Mouse (Mus musculus) kidney, postnatal 25 days (tissue): ENCODE measurements around the gene Wbp1l.

Experiments used
- DNase-seq, 2 experiments: peaks; one replicate each; pipeline ENCODE4 v3.0.0; 2021; ENCODE audit warnings: mixed read lengths in 2 of 2

The Wbp1l gene

DNA sequence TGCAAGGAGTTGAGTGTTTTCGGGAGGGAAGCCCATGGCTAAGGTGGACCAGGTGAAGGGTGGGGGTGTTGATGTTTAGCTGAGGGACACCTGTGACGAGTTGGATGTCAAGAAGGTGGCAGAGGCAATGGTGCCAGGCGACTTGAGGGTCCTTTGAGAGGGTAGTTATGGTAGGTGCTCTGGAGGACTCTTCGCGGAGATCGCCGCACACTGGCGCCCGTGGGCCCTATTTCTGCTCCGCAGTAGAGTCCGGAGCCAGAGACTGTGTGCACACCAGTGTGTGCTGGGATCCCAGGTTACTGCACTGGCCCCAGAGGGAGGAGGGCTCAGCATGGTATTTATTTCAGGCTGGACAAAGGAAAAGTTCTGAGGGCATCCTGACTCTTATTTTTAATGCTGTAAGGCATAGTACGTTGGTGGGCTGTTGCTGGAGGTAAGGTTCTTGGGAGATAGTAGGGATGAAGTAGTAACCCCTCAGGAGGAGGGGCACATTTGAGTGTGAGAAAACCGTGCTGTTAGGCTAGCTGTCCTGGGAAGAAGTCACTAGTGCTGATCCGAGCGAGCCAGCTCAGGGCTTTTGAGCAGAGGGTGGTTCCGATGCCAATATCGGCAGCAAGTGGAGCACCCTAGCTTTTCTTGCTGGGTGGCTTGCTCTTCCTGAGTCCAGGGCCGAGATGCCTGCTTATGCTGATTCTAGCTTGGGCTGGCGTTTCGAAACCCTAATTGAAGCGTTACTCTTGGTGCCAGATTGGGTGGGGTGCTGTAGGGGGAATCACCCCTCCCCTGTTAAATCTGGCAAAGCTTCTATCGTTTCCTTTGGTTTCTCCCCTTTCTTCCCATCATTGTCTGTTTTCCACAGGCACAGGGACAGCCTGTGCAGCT, 732 bp downstream of the Wbp1l start:
- peak; percentile 29 to 54 for DNase-seq

- DNase-seq, result peak in 1 of 2 experiments; percentile 35
Measured at GRCm38 (mm10) chr19:46600371-46600770, 1.5 kb downstream of the Wbp1l start.

GRCm38 (mm10) chr19:46601491-46601890, 2.6 kb downstream of the Wbp1l start:
- peak; percentile 48 to 86 for DNase-seq

GRCm38 (mm10) chr19:46602406-46602805, 3.5 kb downstream of the Wbp1l start:
- no peak for DNase-seq

- DNase-seq, result no peak
Measured at GRCm38 (mm10) chr19:46606718-46607117, 7.8 kb downstream of the Wbp1l start.

DNA sequence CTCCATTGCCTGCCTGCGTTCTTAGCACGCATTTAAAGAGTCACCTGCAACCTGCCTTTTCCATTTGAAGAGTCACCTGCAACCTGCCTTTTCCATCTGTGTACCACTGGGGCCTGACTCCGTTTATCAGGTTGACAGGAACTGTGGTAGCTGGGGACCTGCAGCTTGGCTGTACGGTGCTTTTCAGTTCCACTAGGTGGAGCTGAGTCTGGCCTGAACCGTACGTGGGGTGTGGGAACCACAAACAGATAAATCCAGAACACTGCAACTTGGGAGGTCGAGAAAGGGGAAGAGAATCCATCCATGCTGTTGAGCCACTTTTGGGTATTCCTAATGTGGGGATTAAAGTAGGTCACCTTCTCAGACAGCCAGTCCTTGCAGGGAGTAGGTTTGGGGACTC, 8.5 kb downstream of the Wbp1l start:
- peak; percentile 42 to 62 for DNase-seq

- DNase-seq, result no peak
Measured at GRCm38 (mm10) chr19:46608158-46608557, 9.3 kb downstream of the Wbp1l start.

DNA sequence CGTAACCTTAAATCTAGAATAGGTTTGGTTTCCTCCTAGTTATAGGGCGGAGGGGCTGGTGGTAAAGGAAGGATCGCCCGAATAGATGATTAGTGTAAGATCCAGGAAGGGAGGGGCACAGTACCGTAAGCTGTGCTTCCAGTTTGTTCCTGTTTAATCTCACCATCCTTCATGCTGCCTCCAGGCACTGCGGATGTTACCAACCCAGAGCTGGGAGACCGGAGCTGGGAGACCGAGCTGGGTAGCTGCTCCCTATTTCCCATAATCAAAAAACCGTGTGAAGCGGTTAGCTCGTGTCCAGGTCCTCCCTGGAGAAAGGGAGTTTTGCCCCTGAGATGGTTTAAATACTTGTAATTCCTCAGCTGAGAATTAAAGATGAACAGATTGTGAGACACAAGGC, 17.5 kb downstream of the Wbp1l start:
- no peak for DNase-seq

GRCm38 (mm10) chr19:46617361-46617760, 18.5 kb downstream of the Wbp1l start:
- DNase-seq, result no peak

DNA sequence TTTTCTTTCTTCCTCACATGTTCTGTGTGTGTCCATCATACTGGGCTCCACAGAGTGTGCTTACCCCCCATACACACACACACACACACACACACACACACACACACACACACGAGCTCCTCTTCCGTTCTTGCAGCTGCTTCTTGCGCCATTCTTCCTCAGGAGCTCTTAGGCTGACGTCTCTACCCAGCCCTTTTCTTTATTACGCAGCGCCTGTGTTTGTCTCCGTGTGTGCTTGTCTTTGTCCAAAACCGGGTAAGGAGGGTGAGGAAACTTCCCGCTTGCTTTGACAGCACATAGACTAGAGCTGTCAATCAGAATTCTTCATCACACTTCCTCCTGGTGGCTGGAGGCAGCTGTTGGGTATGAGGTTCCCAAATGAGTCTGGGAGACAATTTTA, 19.4 kb downstream of the Wbp1l start:
- DNase-seq, result no peak

DNA sequence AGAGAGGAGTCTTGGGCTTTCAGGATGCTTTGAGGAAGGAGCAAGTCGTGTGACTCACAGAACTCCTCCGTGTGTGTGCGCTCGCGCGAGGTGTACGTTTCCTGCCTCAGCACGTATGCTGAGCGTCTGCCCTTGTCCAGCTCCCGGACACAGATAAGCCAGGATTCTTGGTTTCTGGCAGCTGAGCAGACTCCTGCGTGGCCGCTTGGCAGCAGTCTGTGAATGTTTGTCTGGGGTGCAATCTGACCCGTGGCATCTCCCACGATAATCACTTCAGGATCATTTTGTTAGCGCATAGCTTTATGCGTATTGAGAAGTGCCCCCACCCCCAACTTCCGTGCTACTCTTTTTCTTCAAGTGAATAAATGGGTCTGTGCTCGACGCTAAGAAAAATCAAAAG, 20.1 kb downstream of the Wbp1l start:
- DNase-seq, result peak in 1 of 2 experiments; percentile 51

DNA sequence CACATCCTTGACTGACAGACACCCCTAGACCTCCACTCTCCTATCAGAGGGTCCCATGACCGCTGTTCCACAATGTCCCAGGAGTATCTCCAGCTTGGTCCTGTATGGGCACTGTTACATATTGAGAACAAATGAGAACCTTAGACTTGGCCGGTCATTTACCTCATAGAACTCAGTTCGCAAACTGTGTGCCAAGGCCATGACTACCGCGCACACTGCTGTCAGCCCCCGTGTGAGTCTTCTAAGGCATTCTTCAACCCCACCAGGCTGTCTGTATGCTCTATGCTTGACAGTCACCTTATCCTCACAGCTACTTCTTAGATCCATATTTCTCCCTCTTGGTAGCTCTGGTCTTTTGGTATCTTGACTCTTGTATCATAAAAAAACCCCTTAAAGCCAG, 20.6 kb downstream of the Wbp1l start:
- DNase-seq, result no peak

- peak in 1 of 2 experiments; percentile 30 for DNase-seq
Measured at GRCm38 (mm10) chr19:46620016-46620808, 21.3 kb downstream of the Wbp1l start.

DNA sequence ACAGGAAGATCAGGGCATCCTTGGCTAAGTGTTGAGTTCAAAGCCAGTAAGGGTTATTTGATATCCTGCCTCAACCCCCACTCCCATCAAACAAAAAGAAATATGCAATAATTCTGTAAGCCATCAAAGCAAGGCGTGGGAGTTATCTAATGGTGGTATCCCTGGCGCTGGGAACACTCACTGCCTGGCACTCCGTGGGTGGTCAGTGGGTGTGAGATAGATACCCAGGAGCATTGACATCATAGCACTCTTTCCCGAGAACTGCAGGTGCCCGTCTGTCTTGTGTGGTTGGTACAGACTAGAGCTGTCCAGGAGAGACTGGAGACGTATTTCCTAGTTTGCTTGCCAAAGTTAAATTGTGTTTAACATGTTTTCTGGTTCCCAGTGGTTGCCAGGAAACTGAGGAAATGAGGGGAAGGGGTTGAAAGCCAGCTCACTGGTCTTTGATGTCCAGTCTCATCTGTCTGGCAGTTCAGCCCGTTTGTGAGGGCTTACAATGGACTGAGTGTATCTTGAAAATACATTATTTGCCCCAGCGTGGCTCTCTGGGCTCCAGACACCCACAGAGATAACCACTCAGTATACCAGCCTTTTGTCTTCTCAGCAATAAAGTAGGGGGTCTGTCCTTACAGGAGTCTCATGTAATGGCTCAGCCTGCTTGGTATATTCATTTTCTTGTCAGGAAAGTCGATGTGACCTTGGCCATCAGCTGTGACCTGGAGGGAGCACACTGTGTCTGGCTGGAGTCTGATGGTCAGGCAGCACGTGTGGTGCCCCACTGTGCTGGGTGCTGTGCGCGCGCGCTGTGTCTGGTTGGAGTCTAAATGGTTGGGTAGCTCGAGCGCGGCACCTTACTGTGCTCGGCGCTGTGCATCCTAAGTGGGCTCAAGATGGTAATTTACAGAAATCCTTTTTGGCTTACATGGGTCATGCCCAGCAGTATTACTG, 22.6 kb downstream of the Wbp1l start:
- DNase-seq, result peak in 1 of 2 experiments; percentile 44

- DNase-seq, result peak in 1 of 2 experiments; percentile 36
Measured at GRCm38 (mm10) chr19:46622659-46623193, 23.8 kb downstream of the Wbp1l start.

GRCm38 (mm10) chr19:46623194-46623667, 24.3 kb downstream of the Wbp1l start:
- DNase-seq, result peak; percentile 44 to 66

DNA sequence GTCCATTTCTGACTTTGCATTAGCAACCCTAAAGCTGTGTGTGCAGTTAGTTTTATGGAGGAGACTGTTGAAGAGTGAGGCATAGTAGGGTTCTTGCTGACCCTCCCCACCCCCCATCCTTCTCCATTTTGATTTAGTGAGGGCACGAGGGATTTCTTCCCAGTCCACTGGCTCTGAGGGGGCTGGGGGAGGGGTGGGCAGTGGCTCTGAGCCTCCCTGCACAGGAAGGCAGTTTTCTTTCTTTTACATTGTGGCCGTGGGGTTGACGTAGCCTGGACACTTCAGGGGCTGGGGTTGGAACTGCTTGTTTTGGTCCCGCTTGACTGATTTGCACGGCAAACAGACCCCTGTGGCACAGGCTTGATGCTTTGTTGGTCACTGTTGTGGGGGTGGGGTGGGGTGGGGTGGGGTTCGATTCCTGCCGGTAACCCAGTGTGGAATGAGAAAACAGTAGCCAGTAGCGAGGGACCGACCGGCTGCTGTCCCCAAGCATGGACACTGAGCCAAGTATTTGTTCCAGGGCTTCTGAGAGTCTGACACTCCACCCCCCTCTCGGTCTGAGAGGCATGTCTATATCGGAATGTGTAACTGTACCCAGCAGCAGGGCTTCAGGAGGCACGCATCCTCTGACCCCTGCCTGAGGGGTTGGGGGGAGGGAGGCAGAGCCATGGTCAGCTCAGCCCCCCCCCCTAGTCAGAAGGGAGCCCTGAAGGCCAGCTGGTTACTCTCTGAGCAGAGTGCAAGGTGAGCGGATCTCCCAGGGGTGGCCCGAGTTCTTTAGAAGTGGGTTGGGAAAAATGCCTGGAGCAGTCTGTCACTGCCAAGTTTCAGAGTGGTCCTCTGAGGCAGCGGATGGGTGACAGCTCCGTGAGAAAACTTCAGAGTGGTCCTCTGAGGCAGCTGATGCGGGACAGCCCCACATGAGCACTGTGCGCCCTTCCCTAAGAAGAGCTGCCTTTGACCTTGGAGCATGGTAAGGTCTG, 25.2 kb downstream of the Wbp1l start:
- peak; percentile 54 to 79 for DNase-seq

- DNase-seq, result peak in 1 of 2 experiments; percentile 34
Measured at GRCm38 (mm10) chr19:46625015-46625414, 26.1 kb downstream of the Wbp1l start.

DNA sequence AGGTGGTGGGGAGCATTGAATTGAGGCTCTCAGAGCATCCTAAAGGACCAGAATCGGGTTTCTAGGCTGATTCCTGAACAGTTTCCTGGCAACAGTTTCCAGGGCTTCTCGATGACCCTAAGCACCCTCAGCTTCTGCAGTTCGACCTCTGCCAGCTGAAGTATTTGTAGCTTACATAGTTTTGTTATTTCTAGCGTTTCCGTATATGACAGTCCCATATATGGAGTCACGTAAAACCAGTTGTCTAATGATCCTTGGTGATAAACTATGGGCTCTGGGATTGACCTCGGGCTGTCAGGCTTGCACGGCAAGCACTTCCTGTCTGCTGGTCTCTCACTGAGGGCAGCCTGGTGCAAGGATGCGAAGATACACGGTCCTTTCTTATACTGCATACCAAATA, 26.6 kb downstream of the Wbp1l start:
- peak in 1 of 2 experiments; percentile 45 for DNase-seq

DNA sequence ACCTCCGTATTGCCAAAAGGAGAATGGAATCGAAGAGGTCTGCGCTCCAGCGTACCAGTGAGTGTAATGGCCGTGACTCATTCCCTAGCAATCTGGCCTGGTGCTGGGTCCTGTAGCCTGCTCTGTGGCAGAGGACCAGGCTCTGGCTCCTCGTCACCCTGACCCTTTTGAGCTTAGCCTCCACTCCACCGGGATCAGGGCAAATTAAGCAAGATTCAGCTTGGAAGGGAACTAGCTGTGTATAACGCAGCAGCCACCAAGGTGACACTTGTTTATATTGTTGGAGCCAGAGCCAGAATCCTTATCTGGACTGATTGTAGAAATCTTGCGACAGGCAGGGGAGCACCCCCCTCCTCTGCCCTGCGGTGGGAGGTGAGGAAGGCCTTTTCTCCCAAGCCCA, 29.5 kb downstream of the Wbp1l start:
- DNase-seq, result peak in 1 of 2 experiments; percentile 54

DNA sequence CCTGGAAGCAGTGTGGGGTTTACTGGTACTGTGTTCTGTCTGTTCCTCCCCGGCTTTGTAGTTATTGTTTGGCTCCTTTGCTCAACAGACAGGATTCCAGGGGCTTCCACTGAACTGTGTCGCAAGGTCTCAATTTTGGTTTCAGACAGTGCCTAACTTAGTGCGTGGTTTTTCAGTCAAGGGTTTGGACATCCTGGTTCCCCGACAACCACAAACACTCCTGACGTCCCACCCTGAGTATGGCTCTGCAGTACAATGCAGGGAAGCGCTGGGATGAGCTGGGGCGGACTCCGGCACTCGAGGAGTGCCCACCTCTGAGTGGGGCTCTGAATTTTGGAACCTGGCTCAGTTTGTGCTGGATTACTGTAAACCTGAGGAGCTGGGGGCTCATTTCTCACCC, 30.9 kb downstream of the Wbp1l start:
- DNase-seq, result no peak
